Mouse (Mus musculus) embryonic fibroblast, embryonic 13.5 days (primary cell): ENCODE measurements around the gene Mroh9.

ENCODE experiments used
- CTCF ChIP-seq: IDR thresholded peaks from 2 replicates; pipeline ENCODE4 v1.5.1; 2011; ENCODE audit warnings: mild to moderate bottlenecking, control low read depth, low read length, moderate library complexity, borderline replicate concordance; ENCODE audit not compliant: insufficient read depth
- POLR2A ChIP-seq: IDR thresholded peaks from 2 replicates; pipeline ENCODE4 v1.6.1; 2011; ENCODE audit warnings: low read depth, mild to moderate bottlenecking, control low read depth, low read length, moderate library complexity

- TF ChIP-seq CTCF: no peak
- no peak for TF ChIP-seq POLR2A
Observed at GRCm38 (mm10) chr1:163001271-163001829, 84.1 kb downstream of the Mroh9 start.
